Mouse (Mus musculus) midbrain, postnatal 0 days (tissue): ENCODE data around the gene Eml3. TPM values are rescaled to one million over a fixed set of nuclear protein-coding genes. Genes with fewer than 3 reads are reported as not detected.
"Not testable (repeated sequence)": the region's sequence is repeated elsewhere in the genome, so short reads cannot be mapped to it uniquely, and the experiment has no call there.

Source experiments
- ATAC-seq: fragments of 200-750 bp; cut with Nextera tagmentation; 2 replicates; pipeline ENCODE4 v1.8.0; 2017; ENCODE audit warnings: moderate number of reproducible peaks, mild to moderate bottlenecking, moderate TSS enrichment, moderate library complexity; ENCODE audit not compliant: low FRiP score
- DNase-seq: peaks from one replicate; pipeline ENCODE4 v3.0.0-alpha.2; 2015; ENCODE audit warnings: low spot score
- H3K27ac ChIP-seq: fragments of 300-500 bp; sonication (generic); 2 replicates; pipeline ENCODE4 v1.5.1; 2014; ENCODE audit warnings: low read depth, mild to moderate bottlenecking, low read length, mixed read lengths
- H3K27me3 ChIP-seq: fragments of 300-500 bp; sonication (generic); 2 replicates; pipeline ENCODE4 v1.6.1; 2014; ENCODE audit warnings: low read length, control low read depth, mixed read lengths; ENCODE audit not compliant: insufficient read depth
- H3K36me3 ChIP-seq: fragments of 300-500 bp; sonication (generic); 2 replicates; pipeline ENCODE4 v1.6.1; 2014; ENCODE audit warnings: low read length, control low read depth, mixed read lengths; ENCODE audit not compliant: insufficient read depth
- H3K4me1 ChIP-seq: fragments of 300-500 bp; sonication (generic); 2 replicates; pipeline ENCODE4 v1.6.1; 2014; ENCODE audit warnings: mild to moderate bottlenecking, control low read depth, antibody characterized with exemption, low read length, mixed read lengths; ENCODE audit not compliant: insufficient read depth
- H3K4me2 ChIP-seq: fragments of 300-500 bp; sonication (generic); 2 replicates; pipeline ENCODE4 v1.6.1; 2014; ENCODE audit warnings: low read depth, mild to moderate bottlenecking, low read length, mixed read lengths; ENCODE audit not compliant: poor library complexity, severe bottlenecking
- H3K4me3 ChIP-seq: fragments of 300-500 bp; sonication (generic); 2 replicates; pipeline ENCODE4 v1.5.1; 2014; ENCODE audit warnings: low read depth, mild to moderate bottlenecking, low read length, moderate library complexity
- H3K9ac ChIP-seq: fragments of 300-500 bp; sonication (generic); replicated peaks from 2 replicates; pipeline ENCODE4 v1.6.1; 2014; ENCODE audit warnings: mild to moderate bottlenecking, low read length, moderate library complexity, mixed read lengths; ENCODE audit not compliant: poor library complexity, severe bottlenecking
- H3K9me3 ChIP-seq: fragments of 300-500 bp; sonication (generic); 2 replicates; pipeline ENCODE4 v1.6.1; 2016; ENCODE audit warnings: low read length, control low read depth
- CTCF ChIP-seq: IDR thresholded peaks from 2 replicates; pipeline ENCODE4 v1.5.1; 2016; ENCODE audit warnings: antibody characterized with exemption, mild to moderate bottlenecking
- WGBS: fragments of 180-500 bp; shearing (Covaris S2); extraction: QIAGEN DNeasy Blood & Tissue Kit; methylation state at CpG from one replicate; pipeline ENCODE4 v1.1.7; 2014; 5-methylcytosine and 5-hydroxymethylcytosine counted together
- polyA plus RNA-seq: library from polyadenylated mRNA; unstranded; fragments of >200 nt; fragmentation: Nextera tagmentation; extraction: Ambion mirVana; gene quantifications from 2 replicates; pipeline ENCODE4 v1.2.1, GENCODE M21; 2015
- total RNA-seq: library from RNA; depleted of rRNA; stranded (reverse); fragments of >200 nt; gene quantifications from 2 replicates; pipeline ENCODE4 v1.2.3, GENCODE M21; 2014

Eml3 gene
- total and polyA plus RNA-seq, 2 experiments from 2014 or later: 8.7 to 9.3 TPM

DNA sequence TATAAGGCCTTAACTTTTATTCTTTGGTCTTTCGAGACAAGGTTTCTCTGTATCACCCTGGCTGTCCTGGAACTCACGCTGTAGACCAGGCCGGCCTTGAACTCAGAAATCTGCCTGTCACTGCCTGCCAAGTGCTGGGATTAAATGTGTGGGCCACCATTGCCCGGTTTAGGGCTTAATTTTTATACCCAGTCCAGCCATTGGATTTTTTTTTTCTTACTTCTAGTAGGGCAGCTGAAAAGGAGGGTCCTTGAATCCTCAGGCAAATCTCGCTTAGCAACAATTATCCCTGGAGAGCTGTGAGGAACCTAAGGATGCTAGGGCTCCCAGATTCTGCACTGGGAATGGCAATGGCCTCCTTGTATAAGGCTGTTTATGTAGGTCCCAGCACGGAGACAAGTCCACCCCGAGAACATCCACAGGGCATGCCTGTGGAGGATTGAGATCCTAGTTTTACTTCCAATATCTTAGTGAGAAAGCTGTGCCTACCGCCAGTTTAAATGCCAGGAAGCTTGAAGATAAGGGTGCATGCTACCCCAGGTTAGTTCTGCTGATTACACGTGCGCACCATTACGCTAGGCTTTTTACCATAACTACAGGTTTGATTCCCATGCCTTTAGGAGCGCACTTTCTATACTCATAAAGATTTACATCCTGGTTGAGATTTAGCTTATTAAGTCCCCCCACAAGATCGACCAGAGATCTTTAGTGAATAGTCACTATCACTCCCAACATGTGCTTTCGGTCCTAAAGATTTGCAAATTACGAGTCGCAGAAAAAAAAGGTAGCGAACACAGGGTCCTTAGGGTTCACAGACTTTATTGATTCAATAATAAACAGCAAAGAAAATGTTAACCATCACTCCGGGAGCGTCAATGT lies 41.5 kb upstream of the Eml3 start:
- ATAC-seq: no peak
- peak overlapping the region; percentile 59 for H3K4me2 ChIP-seq
- WGBS: 16% methylated on average over 19 of the region's 19 CpGs
- no peaks in the 10 kb centered on the region for H3K27me3 ChIP-seq
- no peaks in the 10 kb centered on the region for H3K36me3 ChIP-seq
- DNase-seq: no peak
- peak overlapping the region; percentile 70 for H3K9ac ChIP-seq
- peaks cover 4% of the 10 kb centered on the region for H3K4me1 ChIP-seq
- TF ChIP-seq CTCF: no peak
- H3K27ac ChIP-seq: peak overlapping the region; percentile 55; the same call in 1 of the 2 replicates
- H3K9me3 ChIP-seq: no peaks in the 10 kb centered on the region
- H3K4me3 ChIP-seq: peak overlapping the region; percentile 52

DNA sequence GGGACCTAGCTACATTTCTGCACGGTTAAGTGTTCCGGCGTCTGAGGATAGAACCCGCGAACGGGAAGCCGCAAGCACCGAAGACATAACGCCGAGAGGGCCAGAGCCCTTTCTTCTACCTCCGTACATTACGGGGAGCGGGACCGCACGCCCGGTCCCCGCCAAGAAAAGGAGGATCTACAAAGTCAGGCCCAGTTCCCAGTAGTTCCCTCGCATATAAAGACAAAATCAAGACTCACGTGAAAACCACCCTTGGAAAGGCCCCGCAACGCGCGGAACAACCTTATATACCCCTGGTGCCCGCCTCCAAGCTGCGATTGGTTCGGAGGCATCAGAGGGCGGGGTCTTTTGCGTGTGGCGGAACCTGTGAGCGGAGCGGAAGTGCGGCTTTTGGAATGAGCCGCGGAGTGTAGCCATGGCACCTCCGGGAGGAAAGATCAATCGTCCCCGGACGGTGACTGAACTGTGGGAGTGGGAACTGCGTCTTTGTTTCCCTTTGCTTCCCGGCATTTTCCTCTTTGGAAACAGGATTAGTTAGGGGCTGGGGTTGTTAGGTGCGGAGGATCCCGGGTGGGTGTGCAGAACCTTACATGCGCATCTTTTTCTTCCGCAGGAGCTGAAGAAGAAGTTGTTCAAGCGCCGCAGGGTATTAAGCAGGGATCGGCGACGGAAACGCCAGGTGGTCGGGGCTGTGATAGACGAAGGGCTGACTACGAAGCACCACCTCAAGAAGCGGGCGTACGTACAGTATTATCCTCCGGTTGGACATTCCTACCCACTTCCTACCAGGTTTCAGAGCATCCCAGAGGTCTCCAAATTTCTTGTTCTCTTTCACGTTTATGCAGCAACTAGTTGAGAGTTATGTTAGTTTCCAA lies 40.6 kb upstream of the Eml3 start, which contains the start of the genes 1810009A15Rik and Gm49416:
1810009A15Rik (plus strand) TSS at position 343 of the 875 bp plus-strand sequence.
Gm49416 (plus strand) TSS at position 416 of the 875 bp plus-strand sequence.
- DNase-seq (peak; percentile 98), ATAC-seq (peak; percentile 95)
- peak within 1 kb of the TSS; percentile 70 for H3K9ac ChIP-seq
- no peaks in the 10 kb centered on the region for H3K36me3 ChIP-seq
- TF ChIP-seq CTCF: no peak
- H3K27me3 ChIP-seq: no peaks in the 10 kb centered on the region
- under 1% methylated on average over 58 of the region's 58 CpGs for WGBS
- peak within 1 kb of the TSS; percentile 59 for H3K4me2 ChIP-seq
- H3K4me1 ChIP-seq: peaks cover 4% of the 10 kb centered on the region
- peak within 1 kb of the TSS; percentile 52 for H3K4me3 ChIP-seq
- no peaks in the 10 kb centered on the region for H3K9me3 ChIP-seq
- H3K27ac ChIP-seq: peak within 1 kb of the TSS; percentile 77

DNA sequence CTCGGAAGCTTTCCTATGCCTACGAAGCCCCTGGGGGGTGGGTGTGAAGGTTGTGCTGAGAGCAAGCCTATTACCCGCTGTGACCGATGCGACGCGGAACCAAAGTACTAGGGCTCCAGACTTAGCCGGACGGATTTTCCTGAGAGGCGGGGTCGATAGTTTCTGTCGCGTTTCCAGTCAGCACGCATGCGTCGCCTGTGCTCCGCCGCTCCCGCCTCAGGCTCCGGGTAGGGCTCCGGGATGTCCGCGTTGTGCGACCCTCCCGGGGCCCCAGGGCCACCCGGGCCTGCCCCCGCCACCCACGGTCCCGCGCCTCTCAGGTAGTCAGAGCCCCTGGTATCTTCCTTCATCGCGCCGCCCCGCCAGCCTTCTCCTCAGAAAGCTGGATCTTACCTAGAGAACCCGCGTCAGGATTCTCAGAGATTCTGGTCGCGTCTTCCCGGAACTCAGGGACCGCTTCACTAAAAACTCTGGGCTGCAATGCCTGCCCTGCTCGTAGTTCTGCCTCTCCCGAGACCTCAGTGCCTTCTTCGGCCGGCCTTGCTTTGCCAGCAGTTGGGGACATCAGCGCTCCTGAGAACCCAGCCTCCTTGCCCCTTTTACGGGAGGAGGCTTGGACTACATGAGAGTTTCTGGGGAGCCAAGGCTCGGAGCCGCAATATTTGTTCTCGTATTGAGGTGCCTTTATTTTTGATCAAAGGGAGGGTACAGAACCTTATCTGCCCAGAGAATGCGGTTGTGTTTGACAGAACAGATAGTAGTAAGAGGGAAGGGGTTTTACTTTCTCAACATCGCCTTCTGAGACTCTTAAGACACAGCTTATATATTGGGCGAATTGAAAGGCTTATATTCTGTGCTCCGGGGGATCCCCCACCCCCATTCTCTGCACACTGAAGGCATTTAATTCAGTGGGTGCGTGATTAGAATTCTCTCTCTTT lies 36.3 kb upstream of the Eml3 start, which contains the start of gene Ints5:
Ints5 (plus strand) TSS at position 177 of the 938 bp plus-strand sequence.
- TF ChIP-seq CTCF: no peak
- peak within 1 kb of the TSS; percentile 89 for H3K27ac ChIP-seq
- 2% methylated on average over 54 of the region's 54 CpGs for WGBS
- H3K4me2 ChIP-seq: peak within 1 kb of the TSS; percentile 97
- H3K9ac ChIP-seq: peak within 1 kb of the TSS; percentile 89
- peaks cover 6% of the 10 kb centered on the region for H3K4me1 ChIP-seq
- peak; percentile 58 for ATAC-seq
- peaks cover 5% of the 10 kb centered on the region; the same call in 1 of the 2 replicates for H3K36me3 ChIP-seq
- H3K27me3 ChIP-seq: no peaks in the 10 kb centered on the region
- peak; percentile 93 for DNase-seq
- H3K4me3 ChIP-seq: peak within 1 kb of the TSS; percentile 82
- H3K9me3 ChIP-seq: no peaks in the 10 kb centered on the region

DNA sequence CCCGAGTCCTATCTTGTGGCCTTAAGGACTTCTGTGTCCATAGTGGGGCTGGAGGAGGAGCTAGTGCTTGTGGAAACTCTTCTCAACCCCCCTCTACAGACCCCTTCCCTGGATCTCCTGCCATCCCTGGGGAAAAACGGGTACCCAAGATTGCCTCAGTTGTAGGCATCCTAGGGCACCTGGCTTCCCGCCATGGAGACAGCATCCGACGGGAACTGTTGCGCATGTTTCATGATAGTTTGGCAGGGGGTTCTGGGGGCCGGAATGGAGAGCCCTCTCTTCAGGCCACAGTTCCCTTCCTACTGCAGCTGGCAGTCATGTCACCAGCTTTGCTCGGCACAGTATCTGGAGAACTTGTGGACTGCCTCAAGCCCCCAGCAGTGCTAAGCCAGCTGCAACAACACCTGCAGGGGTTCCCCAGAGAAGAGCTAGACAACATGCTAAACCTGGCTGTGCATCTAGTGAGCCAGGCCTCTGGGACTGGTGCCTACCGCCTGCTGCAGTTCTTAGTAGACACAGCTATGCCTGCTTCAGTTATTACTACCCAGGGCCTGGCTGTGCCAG lies 33.9 kb upstream of the Eml3 start:
- no peak for DNase-seq
- no peak overlapping the region for H3K27ac ChIP-seq
- H3K9me3 ChIP-seq: no peaks in the 10 kb centered on the region
- no peaks in the 10 kb centered on the region for H3K27me3 ChIP-seq
- TF ChIP-seq CTCF: no peak
- no peak for ATAC-seq
- H3K4me3 ChIP-seq: no peak overlapping the region
- H3K9ac ChIP-seq: no peak overlapping the region
- peaks cover 5% of the 10 kb centered on the region; the same call in 1 of the 2 replicates for H3K36me3 ChIP-seq
- H3K4me1 ChIP-seq: peaks cover 6% of the 10 kb centered on the region
- H3K4me2 ChIP-seq: no peak overlapping the region
- 93% methylated on average over 9 of the region's 9 CpGs for WGBS

DNA sequence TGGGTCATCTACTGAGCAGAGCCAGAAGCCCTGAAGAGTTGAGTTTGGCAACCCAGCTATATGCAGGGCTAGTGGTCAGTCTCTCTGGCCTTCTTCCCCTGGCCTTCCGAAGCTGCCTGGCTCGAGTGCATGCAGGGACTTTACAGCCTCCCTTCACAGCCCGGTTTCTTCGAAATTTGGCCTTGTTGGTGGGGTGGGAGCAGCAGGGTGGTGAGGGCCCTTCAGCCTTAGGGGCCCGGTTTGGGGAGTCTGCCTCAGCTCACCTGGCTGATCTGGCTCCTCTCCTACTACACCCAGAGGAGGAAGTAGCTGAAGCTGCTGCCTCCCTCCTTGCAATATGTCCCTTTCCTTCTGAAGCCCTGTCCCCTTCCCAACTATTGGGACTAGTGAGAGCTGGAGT lies 33.1 kb upstream of the Eml3 start:
- H3K4me1 ChIP-seq, H3K9ac ChIP-seq, ATAC-seq, H3K9me3 ChIP-seq, DNase-seq, H3K27ac ChIP-seq, H3K4me2 ChIP-seq, H3K36me3 ChIP-seq, H3K27me3 ChIP-seq, H3K4me3 ChIP-seq: not testable (repeated sequence)
- 90% methylated on average over 5 of the region's 5 CpGs for WGBS

DNA sequence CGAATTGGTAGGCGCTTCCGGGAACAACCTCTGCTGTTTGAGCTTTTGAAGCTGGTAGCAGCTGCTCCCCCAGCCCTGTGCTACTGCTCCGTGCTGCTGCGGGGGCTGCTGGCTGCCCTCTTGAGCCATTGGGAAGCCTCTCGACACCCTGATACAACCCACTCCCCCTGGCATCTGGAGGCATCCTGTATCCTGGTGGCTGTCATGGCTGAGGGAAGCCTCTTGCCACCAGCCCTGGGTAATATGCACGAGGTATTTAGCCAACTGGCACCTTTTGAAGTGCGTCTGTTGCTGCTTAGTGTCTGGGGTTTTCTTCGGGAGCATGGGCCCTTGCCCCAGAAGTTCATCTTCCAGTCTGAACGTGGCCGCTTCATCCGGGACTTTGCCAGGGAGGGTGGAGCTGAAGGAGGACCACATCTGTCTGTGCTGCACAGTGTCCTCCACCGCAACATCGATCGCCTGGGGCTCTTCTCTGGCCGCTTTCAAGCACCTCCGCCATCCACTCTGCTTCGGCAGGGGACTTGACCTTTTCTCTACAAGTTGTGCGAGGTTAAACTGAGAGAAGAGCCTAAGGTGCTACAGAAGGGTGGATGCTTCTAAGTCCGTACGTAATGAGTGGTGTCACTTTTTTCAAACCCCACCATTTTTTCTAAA lies 32.0 kb upstream of the Eml3 start:
- H3K9me3 ChIP-seq, H3K36me3 ChIP-seq, H3K4me1 ChIP-seq, H3K27me3 ChIP-seq: not testable (repeated sequence)
- WGBS: 20% methylated on average over 21 of the region's 21 CpGs
- ATAC-seq: peak; percentile 55
- peak; percentile 33 for DNase-seq
- 0 out of 2 replicates have a peak overlapping the region, but pooled peaks have one; percentile 43 for H3K27ac ChIP-seq
- H3K9ac ChIP-seq: 0 out of 2 replicates have a peak overlapping the region, but pooled peaks have one; percentile 24
- H3K4me3 ChIP-seq: peak overlapping the region; percentile 85
- H3K4me2 ChIP-seq: peak overlapping the region; percentile 79
